Mouse (Mus musculus) testis, postnatal 14 days (tissue): ENCODE results near the gene Frem1.

Experiments
- DNase-seq: peaks from one replicate; pipeline ENCODE4 v3.0.0; 2021; ENCODE audit warnings: low spot score

The Frem1 gene

GRCm38 (mm10) chr4:83051634-83052577 is at the start of gene Frem1:
TSS of gene Frem1 (minus strand) at chr4:83052339.
- peak; percentile 58 for DNase-seq

GRCm38 (mm10) chr4:83099025-83099424 is 46.9 kb upstream of the Frem1 start:
- DNase-seq: no peak

GRCm38 (mm10) chr4:83093941-83094340 is 41.8 kb upstream of the Frem1 start:
- DNase-seq: no peak

GRCm38 (mm10) chr4:83090691-83091448 is 38.7 kb upstream of the Frem1 start:
- no peak for DNase-seq

GRCm38 (mm10) chr4:83080364-83081174 is 28.4 kb upstream of the Frem1 start:
- DNase-seq: no peak

- DNase-seq: no peak
These were observed 12.1 kb upstream of the Frem1 start for GRCm38 (mm10) chr4:83064191-83064590.

- DNase-seq: no peak
These were observed 9.4 kb upstream of the Frem1 start for GRCm38 (mm10) chr4:83061564-83061963.

- DNase-seq: no peak
These were observed 6.5 kb upstream of the Frem1 start for GRCm38 (mm10) chr4:83058617-83059016.

GRCm38 (mm10) chr4:83058182-83058581 is 6.0 kb upstream of the Frem1 start:
- DNase-seq: no peak

GRCm38 (mm10) chr4:83056496-83056895 is 4.4 kb upstream of the Frem1 start:
- no peak for DNase-seq

- no peak for DNase-seq
These were observed 3.3 kb upstream of the Frem1 start for GRCm38 (mm10) chr4:83055444-83055843.

GRCm38 (mm10) chr4:83053206-83053605 is 1.1 kb upstream of the Frem1 start:
- no peak for DNase-seq

GRCm38 (mm10) chr4:83051176-83051575 is 963 bp downstream of the Frem1 start:
- DNase-seq: no peak

GRCm38 (mm10) chr4:83050151-83050796 is 1.9 kb downstream of the Frem1 start:
- no peak for DNase-seq

- no peak for DNase-seq
These were observed 2.9 kb downstream of the Frem1 start for GRCm38 (mm10) chr4:83049288-83049687.

GRCm38 (mm10) chr4:83048561-83048960 is 3.6 kb downstream of the Frem1 start:
- no peak for DNase-seq

- no peak for DNase-seq
These were observed 5.3 kb downstream of the Frem1 start for GRCm38 (mm10) chr4:83046806-83047205.

- DNase-seq: no peak
These were observed 6.1 kb downstream of the Frem1 start for GRCm38 (mm10) chr4:83046069-83046468.

GRCm38 (mm10) chr4:83045266-83045665 is 6.9 kb downstream of the Frem1 start:
- no peak for DNase-seq

- DNase-seq: no peak
These were observed 11.4 kb downstream of the Frem1 start for GRCm38 (mm10) chr4:83040780-83041179.

GRCm38 (mm10) chr4:83032780-83033179 is 19.4 kb downstream of the Frem1 start:
- no peak for DNase-seq

- no peak for DNase-seq
These were observed 20.5 kb downstream of the Frem1 start for GRCm38 (mm10) chr4:83031591-83031990.
